Mouse (Mus musculus) embryonic fibroblast, embryonic 13.5 days (primary cell): ENCODE data around the gene Skp1a.

Experiments used
- CTCF ChIP-seq: IDR thresholded peaks from 2 replicates; pipeline ENCODE4 v1.5.1; 2011; ENCODE audit warnings: mild to moderate bottlenecking, control low read depth, low read length, moderate library complexity, borderline replicate concordance; ENCODE audit not compliant: insufficient read depth
- POLR2A ChIP-seq: IDR thresholded peaks from 2 replicates; pipeline ENCODE4 v1.6.1; 2011; ENCODE audit warnings: low read depth, mild to moderate bottlenecking, control low read depth, low read length, moderate library complexity

DNA sequence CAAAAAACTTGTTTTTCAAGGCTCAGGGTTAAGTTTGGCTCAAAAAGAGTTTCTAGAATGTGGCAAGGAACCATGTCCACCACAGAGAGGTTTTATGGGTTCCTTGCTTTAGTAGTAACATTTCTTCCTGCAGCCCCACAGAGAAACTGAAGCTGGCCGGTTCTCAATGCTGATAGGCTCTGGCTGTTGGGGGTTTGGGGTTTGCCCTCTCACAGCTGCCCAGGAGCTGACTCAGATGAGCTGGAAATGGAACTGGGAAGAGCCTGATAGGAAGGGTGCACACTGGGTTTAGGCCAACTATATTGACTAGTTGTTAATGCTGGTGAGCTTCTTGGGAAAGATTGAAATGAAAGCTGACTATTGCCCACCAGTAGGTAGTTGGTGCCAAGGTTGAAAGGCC, 20.9 kb downstream of the Skp1a start:
- no peak for TF ChIP-seq POLR2A
- no peak for TF ChIP-seq CTCF
